Mouse (Mus musculus) heart, postnatal 0 days (tissue): Measurements from ENCODE around the gene Adra2c. TPM values are rescaled to one million over a fixed set of nuclear protein-coding genes. Genes with fewer than 3 reads are reported as not detected.

ENCODE experiments used
- ATAC-seq: fragments of 200-750 bp; cut with Nextera tagmentation; 2 replicates; pipeline ENCODE4 v1.8.0; 2017; ENCODE audit warnings: low read depth, moderate number of reproducible peaks, moderate library complexity; ENCODE audit not compliant: insufficient read depth
- DNase-seq: peaks from one replicate; pipeline ENCODE4 v3.0.0-alpha.2; 2016; ENCODE audit warnings: low spot score
- H3K27ac ChIP-seq: fragments of 300-500 bp; sonication (generic); 2 replicates; pipeline ENCODE4 v1.5.1; 2014; ENCODE audit warnings: low read depth, mild to moderate bottlenecking
- H3K27me3 ChIP-seq: fragments of 300-500 bp; sonication (generic); 2 replicates; pipeline ENCODE4 v1.6.1; 2014; ENCODE audit warnings: low read length, mixed read lengths; ENCODE audit not compliant: control insufficient read depth, insufficient read depth
- H3K36me3 ChIP-seq: fragments of 300-500 bp; sonication (generic); replicated peaks from 2 replicates; pipeline ENCODE4 v1.6.1; 2014; ENCODE audit warnings: low read length, mixed read lengths; ENCODE audit not compliant: control insufficient read depth, insufficient read depth
- H3K4me1 ChIP-seq: fragments of 300-500 bp; sonication (generic); 2 replicates; pipeline ENCODE4 v1.6.1; 2014; ENCODE audit warnings: antibody characterized with exemption; ENCODE audit not compliant: control insufficient read depth, insufficient read depth
- H3K4me2 ChIP-seq: fragments of 300-500 bp; sonication (generic); 2 replicates; pipeline ENCODE4 v1.6.1; 2014; ENCODE audit warnings: low read depth, mild to moderate bottlenecking, low read length, moderate library complexity
- H3K4me3 ChIP-seq: fragments of 300-500 bp; sonication (generic); 2 replicates; pipeline ENCODE4 v1.5.1; 2014; ENCODE audit warnings: low read depth, low read length
- H3K9ac ChIP-seq: fragments of 300-500 bp; sonication (generic); replicated peaks from 2 replicates; pipeline ENCODE4 v1.6.1; 2014; ENCODE audit warnings: low read depth, low read length, mixed read lengths
- H3K9me3 ChIP-seq: fragments of 300-500 bp; sonication (generic); replicated peaks from 2 replicates; pipeline ENCODE4 v1.6.1; 2016; ENCODE audit warnings: low read length; ENCODE audit not compliant: control insufficient read depth
- CTCF ChIP-seq: IDR thresholded peaks from 2 replicates; pipeline ENCODE4 v1.5.1; 2016; ENCODE audit warnings: antibody characterized with exemption, control low read depth, low read depth
- EP300 ChIP-seq: IDR thresholded peaks from 2 replicates; pipeline ENCODE4 v1.6.1; 2016; ENCODE audit warnings: antibody characterized with exemption, low read depth
- WGBS: fragments of 180-500 bp; shearing (Covaris S2); extraction: QIAGEN DNeasy Blood & Tissue Kit; methylation state at CpG from one replicate; pipeline ENCODE4 v1.1.7; 2014; 5-methylcytosine and 5-hydroxymethylcytosine counted together
- polyA plus RNA-seq: library from polyadenylated mRNA; unstranded; fragments of >200 nt; fragmentation: Nextera tagmentation; extraction: Ambion mirVana; gene quantifications from 2 replicates; pipeline ENCODE4 v1.2.1, GENCODE M21; 2015
- total RNA-seq: library from RNA; depleted of rRNA; stranded (reverse); fragments of >200 nt; gene quantifications from 2 replicates; pipeline ENCODE4 v1.2.3, GENCODE M21; 2014; ENCODE audit warnings: low replicate concordance

The Adra2c gene
- total and polyA plus RNA-seq, 2 experiments from 2014 or later: 0.76 TPM; not detected in 1

GRCm38 (mm10) chr5:35278741-35279695 is 899 bp downstream of the Adra2c start:
- no peak overlapping the region for H3K9ac ChIP-seq
- H3K4me1 ChIP-seq: no peaks in the 10 kb centered on the region
- H3K4me3 ChIP-seq: peak overlapping the region; percentile 50
- no peak for DNase-seq
- H3K27me3 ChIP-seq: peaks cover 94% of the 10 kb centered on the region
- under 1% methylated on average over 106 of the region's 118 CpGs for WGBS
- H3K4me2 ChIP-seq: peak overlapping the region; percentile 87
- H3K36me3 ChIP-seq: no peaks in the 10 kb centered on the region
- no peak for TF ChIP-seq EP300
- no peak for TF ChIP-seq CTCF
- ATAC-seq: 0 out of 2 replicates have a peak, but pooled peaks have one; percentile 27
- H3K9me3 ChIP-seq: no peaks in the 10 kb centered on the region
- no peak overlapping the region for H3K27ac ChIP-seq

DNA sequence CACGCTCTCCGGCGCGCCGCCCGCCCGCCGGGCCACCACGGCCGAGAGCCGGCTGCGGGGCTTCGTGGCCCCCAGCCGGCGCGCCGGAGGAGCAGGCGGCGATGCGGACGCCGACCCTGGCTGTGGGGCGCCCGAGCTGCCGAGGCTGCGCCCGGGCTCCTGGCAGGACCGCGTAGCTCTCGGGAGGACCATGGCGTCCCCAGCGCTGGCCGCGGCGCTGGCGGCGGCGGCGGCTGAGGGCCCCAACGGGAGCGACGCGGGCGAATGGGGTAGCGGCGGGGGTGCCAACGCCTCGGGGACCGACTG is 1.5 kb downstream of the Adra2c start:
- ATAC-seq (0 out of 2 replicates have a peak, but pooled peaks have one; percentile 16), DNase-seq (no peak)
- WGBS: 2% methylated on average over 48 of the region's 49 CpGs
- Histone ChIP-seq H3K4me2 (peak overlapping the region; percentile 87), H3K9ac (no peak overlapping the region), H3K27me3 (peaks cover 95% of the 10 kb centered on the region), H3K9me3 (no peaks in the 10 kb centered on the region), H3K36me3 (no peaks in the 10 kb centered on the region), H3K4me1 (no peaks in the 10 kb centered on the region), H3K27ac (no peak overlapping the region), H3K4me3 (peak overlapping the region; percentile 50)
- TF ChIP-seq CTCF (no peak), EP300 (no peak)

DNA sequence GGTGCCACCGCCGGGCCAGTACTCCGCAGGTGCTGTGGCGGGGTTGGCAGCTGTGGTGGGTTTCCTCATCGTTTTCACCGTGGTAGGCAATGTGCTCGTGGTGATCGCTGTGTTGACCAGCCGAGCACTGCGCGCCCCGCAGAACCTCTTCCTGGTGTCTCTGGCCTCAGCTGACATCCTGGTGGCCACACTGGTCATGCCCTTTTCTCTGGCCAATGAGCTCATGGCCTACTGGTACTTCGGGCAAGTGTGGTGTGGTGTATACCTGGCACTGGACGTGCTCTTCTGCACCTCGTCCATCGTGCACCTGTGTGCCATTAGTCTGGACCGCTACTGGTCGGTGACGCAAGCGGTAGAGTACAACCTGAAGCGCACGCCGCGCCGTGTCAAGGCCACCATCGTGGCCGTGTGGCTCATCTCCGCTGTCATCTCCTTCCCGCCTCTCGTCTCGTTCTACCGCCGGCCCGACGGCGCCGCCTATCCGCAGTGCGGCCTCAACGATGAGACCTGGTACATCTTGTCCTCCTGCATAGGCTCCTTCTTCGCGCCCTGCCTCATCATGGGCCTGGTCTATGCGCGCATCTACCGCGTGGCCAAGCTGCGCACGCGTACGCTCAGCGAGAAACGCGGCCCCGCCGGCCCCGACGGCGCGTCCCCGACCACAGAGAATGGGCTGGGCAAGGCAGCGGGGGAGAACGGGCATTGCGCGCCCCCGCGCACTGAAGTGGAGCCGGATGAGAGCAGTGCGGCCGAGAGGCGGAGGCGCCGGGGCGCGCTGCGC is 2.1 kb downstream of the Adra2c start:
- Histone ChIP-seq H3K4me1 (no peaks in the 10 kb centered on the region), H3K9me3 (no peaks in the 10 kb centered on the region), H3K27me3 (peaks cover 89% of the 10 kb centered on the region), H3K9ac (no peak overlapping the region), H3K4me3 (peak overlapping the region; percentile 50), H3K4me2 (peak overlapping the region; percentile 87), H3K36me3 (no peaks in the 10 kb centered on the region), H3K27ac (no peak overlapping the region)
- 7% methylated on average over 75 of the region's 75 CpGs for WGBS
- ATAC-seq: no peak
- TF ChIP-seq EP300: no peak
- TF ChIP-seq CTCF: no peak
- DNase-seq: no peak

DNA sequence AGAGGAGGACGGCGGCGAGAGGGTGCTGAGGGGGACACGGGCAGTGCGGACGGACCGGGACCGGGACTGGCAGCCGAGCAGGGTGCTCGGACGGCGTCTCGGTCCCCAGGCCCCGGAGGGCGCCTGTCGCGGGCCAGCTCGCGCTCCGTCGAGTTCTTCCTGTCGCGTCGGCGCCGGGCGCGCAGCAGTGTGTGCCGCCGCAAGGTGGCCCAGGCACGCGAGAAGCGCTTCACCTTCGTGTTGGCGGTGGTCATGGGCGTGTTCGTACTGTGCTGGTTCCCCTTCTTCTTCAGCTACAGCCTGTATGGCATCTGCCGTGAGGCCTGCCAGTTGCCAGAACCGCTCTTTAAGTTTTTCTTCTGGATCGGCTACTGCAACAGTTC is 2.7 kb downstream of the Adra2c start:
- Histone ChIP-seq H3K4me3 (peak overlapping the region; percentile 50), H3K9me3 (no peaks in the 10 kb centered on the region), H3K36me3 (no peaks in the 10 kb centered on the region), H3K27ac (no peak overlapping the region), H3K4me1 (no peaks in the 10 kb centered on the region), H3K9ac (no peak overlapping the region), H3K4me2 (peak overlapping the region; percentile 29), H3K27me3 (peaks cover 84% of the 10 kb centered on the region)
- WGBS: 2% methylated on average over 40 of the region's 40 CpGs
- no peak for DNase-seq
- TF ChIP-seq EP300 (no peak), CTCF (no peak)
- no peak for ATAC-seq

GRCm38 (mm10) chr5:35285281-35285680 is 7.2 kb downstream of the Adra2c start:
- WGBS: 43% methylated on average over 3 of the region's 3 CpGs
- Histone ChIP-seq H3K27me3 (peaks cover 39% of the 10 kb centered on the region), H3K4me3 (no peak overlapping the region), H3K9me3 (no peaks in the 10 kb centered on the region), H3K4me1 (no peaks in the 10 kb centered on the region), H3K9ac (no peak overlapping the region), H3K4me2 (no peak overlapping the region), H3K36me3 (no peaks in the 10 kb centered on the region), H3K27ac (no peak overlapping the region)
- no peak for DNase-seq
- no peak for ATAC-seq
- TF ChIP-seq EP300 (no peak), CTCF (no peak)
